Mouse (Mus musculus): ENCODE measurements around the gene Rnf220.

Rnf220 gene

DNA sequence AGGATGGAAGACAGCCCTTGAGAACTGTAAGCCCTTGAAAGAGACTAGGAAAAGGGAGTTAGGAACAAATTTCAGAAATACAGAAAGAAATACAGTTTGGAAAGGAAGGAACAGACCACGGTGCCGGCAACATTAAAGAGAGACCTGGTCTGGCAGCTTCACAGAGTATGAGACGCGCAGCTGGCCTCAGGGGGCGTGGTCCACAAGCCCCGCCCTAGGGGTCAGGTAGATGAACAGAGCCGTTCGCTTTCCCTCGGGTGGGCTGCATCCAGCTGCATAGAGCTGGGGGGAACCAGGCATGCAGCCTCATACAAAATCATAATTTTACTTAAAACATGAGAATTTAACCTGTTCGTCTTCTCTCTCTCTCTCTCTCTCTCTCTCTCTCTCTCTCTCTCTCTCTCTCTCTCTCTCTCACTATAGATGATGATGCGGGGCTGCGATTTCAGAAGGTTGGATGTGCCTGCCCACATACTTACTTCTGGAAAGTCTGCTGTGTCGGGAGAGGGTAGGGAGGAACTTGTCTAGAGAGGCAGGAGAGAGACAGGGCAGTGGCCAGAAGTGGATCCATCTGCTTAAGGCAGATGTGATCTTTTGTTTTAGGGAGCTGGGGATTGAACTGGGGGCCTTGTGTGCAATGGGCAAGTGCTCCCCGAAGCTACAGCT lies 59.7 kb downstream of the Rnf220 start:
- no peak for DNase-seq (ENCODE audit: low spot score)

GRCm38 (mm10) chr4:117434336-117434735 lies 62.5 kb downstream of the Rnf220 start:
- DNase-seq (ENCODE audit: low spot score), result no peak

DNA sequence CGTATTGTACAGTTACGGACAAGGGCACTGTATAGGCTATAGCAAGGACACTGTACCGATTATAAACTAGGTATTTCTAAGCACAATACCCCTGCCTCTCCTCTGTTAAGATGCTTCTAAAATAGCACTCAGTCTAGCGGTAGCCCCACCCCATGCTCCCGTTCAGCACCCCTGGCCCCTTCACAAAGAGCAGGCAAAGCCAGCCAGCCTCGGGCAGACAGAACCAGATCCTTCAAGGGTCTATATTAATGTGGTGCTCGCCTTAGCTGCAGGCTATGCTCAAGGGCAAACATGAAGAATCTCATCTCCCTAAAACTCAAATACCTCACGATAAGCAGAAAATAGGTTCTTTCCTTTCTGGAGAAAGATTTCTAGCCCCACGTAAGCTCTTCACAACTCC lies 67.2 kb downstream of the Rnf220 start:
- DNase-seq (ENCODE audit: low spot score), result no peak

- no peak for DNase-seq (ENCODE audit: low spot score)
Observed at GRCm38 (mm10) chr4:117427540-117427939, 69.3 kb downstream of the Rnf220 start.

- DNase-seq (ENCODE audit: low spot score), result no peak
Observed at GRCm38 (mm10) chr4:117421077-117421476, 75.8 kb downstream of the Rnf220 start.

DNA sequence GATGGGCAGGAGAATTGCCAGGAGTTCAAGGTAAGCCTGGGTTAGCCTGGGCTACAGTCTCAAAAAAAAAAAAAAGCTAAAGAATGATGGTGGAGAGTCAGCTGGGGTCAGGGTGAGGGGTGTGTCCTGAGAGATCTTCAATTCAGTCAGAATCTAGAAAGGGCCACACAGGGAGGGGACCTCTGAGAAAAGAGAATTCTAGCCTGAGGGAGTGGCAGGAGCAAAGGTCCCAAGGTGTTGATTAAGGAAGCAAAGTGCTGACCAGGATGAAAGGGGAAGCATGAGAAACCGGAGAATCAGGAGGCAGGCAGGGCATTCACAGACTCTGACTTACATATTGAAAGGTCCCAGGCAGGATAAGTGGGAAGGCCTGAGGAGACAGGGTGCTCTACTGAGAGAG lies 80.0 kb downstream of the Rnf220 start:
- no peak for DNase-seq (ENCODE audit: low spot score)

GRCm38 (mm10) chr4:117410049-117410410 lies 86.8 kb downstream of the Rnf220 start:
- DNase-seq (ENCODE audit: low spot score), result no peak

- no peak for DNase-seq (ENCODE audit: low spot score)
Observed at GRCm38 (mm10) chr4:117409144-117410048, 87.5 kb downstream of the Rnf220 start.

DNA sequence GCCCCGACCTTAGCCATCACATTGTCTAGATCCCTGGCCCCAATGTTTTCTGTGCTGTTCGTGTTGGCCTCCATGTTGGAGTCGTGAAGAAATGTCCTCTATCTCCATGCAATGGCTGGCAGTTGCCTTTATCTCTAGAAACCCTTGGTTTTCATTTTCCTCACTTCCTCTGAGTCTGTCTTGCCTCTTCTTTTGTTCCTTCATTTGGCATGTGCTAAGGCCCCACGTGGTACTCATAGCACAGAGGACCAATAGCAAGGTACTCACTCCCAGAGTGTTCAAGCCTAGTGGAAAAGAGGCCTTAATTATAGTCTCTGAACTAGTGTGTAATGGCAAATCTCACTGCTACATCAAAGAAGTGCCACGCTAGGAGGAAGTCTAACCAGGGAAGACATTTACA lies 88.9 kb downstream of the Rnf220 start:
- DNase-seq (ENCODE audit: low spot score), result no peak

DNA sequence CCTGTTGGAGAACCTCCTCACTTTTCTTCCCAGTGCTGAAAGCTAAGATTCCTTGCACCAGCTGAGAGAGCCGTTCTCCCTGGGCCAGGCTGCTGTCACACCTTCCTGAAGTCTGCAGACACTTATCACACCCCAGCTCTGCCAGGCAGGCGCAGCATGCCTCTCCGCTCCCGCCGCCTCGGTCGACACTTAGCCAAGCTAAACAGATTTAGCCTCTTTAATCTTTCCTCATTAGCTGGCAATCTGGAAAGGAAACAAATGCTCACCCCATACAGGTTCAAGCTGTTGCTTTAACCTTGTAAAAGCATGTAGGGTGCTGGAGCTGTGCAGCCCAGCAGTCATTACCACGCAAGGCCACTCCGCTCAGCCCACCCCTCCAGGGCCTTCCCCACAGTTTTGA lies 90.9 kb downstream of the Rnf220 start:
- DNase-seq (ENCODE audit: low spot score), result no peak

GRCm38 (mm10) chr4:117405211-117405610 lies 91.6 kb downstream of the Rnf220 start:
- DNase-seq (ENCODE audit: low spot score), result no peak

DNA sequence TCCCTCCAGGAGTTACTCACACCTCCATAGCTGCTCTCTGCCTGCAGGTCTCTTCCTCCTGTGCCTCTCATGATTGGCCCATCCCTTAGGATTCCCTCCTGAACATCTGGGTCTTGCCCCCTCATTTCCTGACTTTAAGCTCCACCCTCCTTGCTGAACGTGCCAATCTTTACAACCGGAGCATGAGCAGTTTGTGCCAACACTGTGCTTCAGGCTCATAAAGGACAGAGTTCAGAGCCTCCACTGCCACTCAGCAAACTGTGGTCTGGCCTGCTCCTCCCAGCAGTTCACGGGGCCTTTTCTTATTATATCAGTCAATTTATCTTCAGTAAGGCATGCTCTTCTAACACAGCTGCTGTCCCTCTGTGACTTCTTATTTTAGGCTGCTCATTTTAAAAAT lies 93.4 kb downstream of the Rnf220 start:
- no peak for DNase-seq (ENCODE audit: low spot score)

DNA sequence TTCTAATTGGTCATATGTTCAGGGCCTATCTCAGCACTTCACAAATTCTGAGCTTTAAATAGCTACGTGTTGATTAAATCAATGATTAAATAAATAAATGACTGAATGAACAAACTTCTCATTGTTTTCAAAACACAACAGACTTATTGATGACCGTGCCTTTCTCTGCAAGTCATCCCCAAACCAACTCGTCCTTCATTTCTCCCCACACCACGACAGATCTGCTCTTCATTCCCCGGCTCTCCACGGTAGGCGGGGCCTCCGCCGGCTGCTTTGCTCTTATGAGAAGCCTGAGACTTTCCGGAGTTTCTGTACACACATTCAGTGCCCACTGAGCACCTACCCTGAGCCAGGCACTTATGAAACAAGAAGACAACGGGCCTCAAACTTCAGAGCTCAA lies 99.7 kb downstream of the Rnf220 start:
- no peak for DNase-seq (ENCODE audit: low spot score)

DNA sequence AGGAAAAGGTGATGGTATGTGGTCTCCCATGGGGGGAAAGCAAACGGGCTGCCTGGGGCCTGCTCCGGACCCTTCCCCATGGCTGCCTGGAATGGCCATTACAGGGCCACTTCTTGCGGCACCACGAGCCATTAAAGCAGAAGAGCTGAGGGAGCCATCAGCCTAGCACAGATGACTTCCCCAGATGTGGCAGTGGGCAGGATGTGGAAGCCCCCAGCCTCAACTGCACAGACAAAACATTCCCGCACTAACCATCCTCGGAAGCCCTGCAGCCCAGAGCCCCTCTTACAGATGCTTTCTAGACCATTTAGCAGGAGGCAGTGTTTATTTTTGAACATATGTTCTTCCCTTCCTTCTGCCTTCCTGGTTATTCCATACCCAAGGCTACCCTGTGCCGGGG lies 103.8 kb downstream of the Rnf220 start:
- no peak for DNase-seq (ENCODE audit: low spot score)

DNA sequence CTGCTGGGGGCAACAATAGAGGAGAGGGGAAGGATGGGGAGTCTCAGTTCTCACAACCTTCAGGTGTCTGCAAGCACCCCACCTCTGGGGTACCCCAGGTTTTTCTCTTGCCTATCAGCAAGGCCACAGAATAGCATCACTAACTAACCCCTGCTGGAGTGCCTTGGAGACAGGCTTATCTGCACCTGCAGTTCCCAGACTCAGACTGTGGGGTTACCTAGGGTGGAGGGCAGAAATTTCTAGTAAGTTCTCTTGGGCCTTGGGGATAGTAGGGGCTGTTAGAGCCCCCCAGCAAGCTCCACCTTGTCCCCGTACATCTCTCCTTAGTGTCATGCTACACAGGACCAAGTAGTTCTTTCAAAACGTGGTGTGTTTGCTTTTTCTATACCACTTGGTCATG lies 104.5 kb downstream of the Rnf220 start:
- no peak for DNase-seq (ENCODE audit: low spot score)

GRCm38 (mm10) chr4:117391966-117392365 lies 104.9 kb downstream of the Rnf220 start:
- no peak for DNase-seq (ENCODE audit: low spot score)

- no peak for DNase-seq (ENCODE audit: low spot score)
Observed at GRCm38 (mm10) chr4:117390850-117391795, 105.7 kb downstream of the Rnf220 start.

GRCm38 (mm10) chr4:117389264-117390054 lies 107.4 kb downstream of the Rnf220 start:
- DNase-seq (ENCODE audit: low spot score), result no peak

DNA sequence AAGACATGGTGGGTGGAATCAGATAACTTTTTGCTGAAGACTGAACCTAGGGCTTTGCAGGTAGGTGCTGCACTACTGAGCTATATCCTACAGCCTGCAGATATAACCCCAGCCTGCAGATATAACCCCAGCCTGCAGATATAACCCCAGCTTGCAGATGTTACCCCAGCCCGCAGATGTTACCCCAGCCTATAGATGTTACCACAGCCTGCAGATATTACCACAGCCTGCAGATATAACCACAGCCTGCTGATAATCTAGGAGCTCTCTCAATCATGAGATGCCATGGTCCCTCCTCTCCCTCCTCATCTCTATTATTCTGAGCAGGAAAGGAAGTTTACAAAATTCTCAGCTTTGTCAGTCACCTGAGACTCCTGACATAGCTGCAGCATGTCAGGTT lies 111.6 kb downstream of the Rnf220 start:
- DNase-seq (ENCODE audit: low spot score), result no peak

DNA sequence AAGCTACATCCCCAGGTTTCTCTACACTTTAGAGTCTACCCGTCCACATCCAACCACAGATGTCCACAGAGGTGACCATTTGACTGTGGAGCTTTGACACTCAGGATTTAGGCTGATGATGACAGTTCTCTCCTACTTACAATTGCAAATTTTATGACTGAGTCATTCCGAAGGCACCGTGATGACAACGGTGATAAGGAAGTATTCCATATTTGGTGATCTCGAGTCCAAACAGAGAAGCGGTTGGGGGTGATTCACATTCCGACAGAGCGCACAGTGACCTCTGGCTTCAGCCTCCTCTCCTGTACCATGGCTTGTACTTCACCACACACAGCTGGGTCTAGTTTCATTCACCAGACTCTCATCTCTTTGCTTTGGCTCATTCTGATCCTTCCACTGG lies 115.0 kb downstream of the Rnf220 start:
- DNase-seq (ENCODE audit: low spot score), result no peak

GRCm38 (mm10) chr4:117380558-117380935 lies 116.3 kb downstream of the Rnf220 start:
- no peak for DNase-seq (ENCODE audit: low spot score)
